Mouse (Mus musculus): ENCODE results near the gene Gtf2ird2. TPM values are rescaled to one million over a fixed set of nuclear protein-coding genes. Genes with fewer than 3 reads are reported as not detected.

Gtf2ird2 gene
- polyA plus RNA-seq, 1 experiment from 2014 or later = 11.0 TPM

DNA sequence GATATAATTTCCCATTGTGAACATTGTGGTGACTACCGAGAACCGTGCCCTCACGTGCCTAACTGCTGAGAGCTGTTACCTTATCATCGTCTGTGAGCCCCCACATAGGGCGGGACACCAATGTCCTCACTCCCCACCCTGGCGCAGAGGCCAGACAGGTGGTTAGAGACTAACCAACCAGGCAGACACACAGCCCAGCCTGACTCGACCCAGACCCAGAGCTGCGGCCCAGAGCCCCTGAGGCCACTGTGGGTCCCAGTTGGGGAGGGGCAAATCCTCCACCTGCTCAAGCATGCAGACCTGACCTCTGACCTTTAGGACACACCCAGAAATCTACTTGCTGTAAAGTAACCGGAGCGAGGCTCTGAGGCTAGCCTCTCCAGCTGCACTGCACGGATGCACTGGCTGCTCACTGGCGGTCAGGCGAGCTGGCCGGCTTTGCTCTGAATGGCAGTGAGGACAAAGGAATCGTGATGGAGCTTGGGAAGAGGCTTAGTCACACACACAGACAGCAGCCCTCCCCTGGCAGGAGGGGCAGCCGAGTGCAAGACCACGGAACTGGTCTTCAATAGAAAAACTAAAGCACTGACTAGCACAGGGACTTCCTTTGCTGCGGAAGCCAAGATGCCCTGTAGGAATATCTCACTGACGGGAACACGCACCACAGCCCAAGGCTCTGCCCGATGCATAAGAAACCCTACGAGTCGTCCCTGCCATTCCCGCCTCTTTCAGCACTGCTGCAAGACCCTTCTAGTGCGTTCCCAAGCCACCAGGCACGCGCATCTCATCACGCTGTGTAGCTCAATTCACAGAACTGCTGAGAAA, 54.3 kb downstream of the Gtf2ird2 start:
- no peak for ATAC-seq (ENCODE audit: low FRiP score, low TSS enrichment)
- peaks cover 72% of the 10 kb centered on the region for H3K36me3 ChIP-seq (ENCODE audit: insufficient read depth, low read length)
- no peak overlapping the region for H3K9ac ChIP-seq (replicated peaks; ENCODE audit: low read length)
- no peaks in the 10 kb centered on the region for H3K27me3 ChIP-seq (ENCODE audit: insufficient read depth, low read length)
- no peak overlapping the region for H3K27ac ChIP-seq (ENCODE audit: low read length)
- H3K4me1 ChIP-seq (ENCODE audit: insufficient read depth, low read length) = peaks cover 15% of the 10 kb centered on the region
- H3K9me3 ChIP-seq (ENCODE audit: low read length) = no peaks in the 10 kb centered on the region
- no peak overlapping the region for H3K4me3 ChIP-seq (ENCODE audit: low read length)
- H3K4me2 ChIP-seq (replicated peaks; ENCODE audit: low read depth, low read length) = no peak overlapping the region
- WGBS = 82% methylated on average over 28 of the region's 28 CpGs

DNA sequence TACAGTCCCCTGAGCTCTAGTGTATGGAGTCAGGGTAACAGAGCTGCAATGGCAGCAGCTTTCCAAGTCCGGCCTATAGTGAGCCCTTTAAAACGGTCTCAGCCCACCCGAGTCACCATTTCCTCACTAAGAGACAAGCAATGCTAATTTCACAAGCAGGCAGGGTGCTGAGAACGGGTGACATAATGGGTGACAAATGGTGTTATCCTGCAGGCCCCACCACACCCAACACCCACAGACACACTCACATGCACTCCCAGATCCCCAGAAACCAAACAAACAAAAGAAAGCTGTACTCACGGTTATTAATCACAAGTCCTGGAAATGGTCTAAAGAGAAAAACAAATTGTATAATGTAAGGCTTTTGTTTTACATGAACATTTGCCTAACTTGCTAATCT, 58.0 kb downstream of the Gtf2ird2 start:
- Histone ChIP-seq H3K9ac (replicated peaks; ENCODE audit: low read length) (no peak overlapping the region), H3K27ac (ENCODE audit: low read length) (no peak overlapping the region), H3K4me1 (ENCODE audit: insufficient read depth, low read length) (no peaks in the 10 kb centered on the region), H3K27me3 (ENCODE audit: insufficient read depth, low read length) (no peaks in the 10 kb centered on the region), H3K9me3 (ENCODE audit: low read length) (no peaks in the 10 kb centered on the region), H3K4me3 (ENCODE audit: low read length) (no peak overlapping the region), H3K4me2 (replicated peaks; ENCODE audit: low read depth, low read length) (no peak overlapping the region), H3K36me3 (ENCODE audit: insufficient read depth, low read length) (peaks cover 100% of the 10 kb centered on the region)
- 84% methylated on average over 5 of the region's 5 CpGs for WGBS
- ATAC-seq (ENCODE audit: low FRiP score, low TSS enrichment) = no peak

DNA sequence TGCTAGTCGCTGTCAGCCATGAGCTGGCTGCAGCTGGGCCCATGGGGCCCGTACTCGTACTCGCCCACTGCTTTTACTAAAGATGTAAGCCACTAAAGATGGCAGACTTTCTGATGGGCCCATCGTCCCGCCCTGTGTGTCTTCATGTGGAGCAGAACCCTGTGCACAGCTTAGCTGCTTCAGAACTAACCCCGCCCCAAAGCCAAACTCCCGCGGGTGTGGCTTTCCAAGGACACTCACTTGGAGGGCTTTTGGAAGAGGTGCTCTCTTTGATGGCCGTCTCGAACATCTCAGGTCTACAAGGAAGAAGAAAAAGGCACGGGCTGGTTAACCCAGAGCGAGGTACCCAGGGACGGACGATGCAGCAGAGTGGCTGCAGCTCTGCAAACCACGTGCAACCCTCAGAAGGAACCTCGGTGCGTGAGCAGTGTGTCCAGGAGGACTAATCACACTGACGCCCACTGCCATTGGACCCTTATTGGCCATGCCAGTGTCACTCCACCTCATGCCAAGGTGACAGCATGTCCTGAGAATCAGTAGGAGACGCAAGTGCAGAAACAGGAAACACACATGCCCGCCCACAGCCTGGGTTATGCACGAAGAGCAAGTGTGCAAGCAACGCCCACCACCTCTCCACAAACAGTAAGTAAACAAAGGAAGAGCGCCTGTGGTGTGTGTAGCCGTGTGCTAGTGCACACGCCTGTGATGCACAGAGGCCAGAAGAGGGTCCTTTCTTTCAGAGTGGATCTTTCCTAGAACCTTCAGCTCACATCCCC, 60.0 kb downstream of the Gtf2ird2 start:
- Histone ChIP-seq H3K4me3 (ENCODE audit: low read length) (no peak overlapping the region), H3K36me3 (ENCODE audit: insufficient read depth, low read length) (peaks cover 100% of the 10 kb centered on the region), H3K4me2 (replicated peaks; ENCODE audit: low read depth, low read length) (no peak overlapping the region), H3K4me1 (ENCODE audit: insufficient read depth, low read length) (no peaks in the 10 kb centered on the region), H3K27ac (ENCODE audit: low read length) (no peak overlapping the region), H3K9ac (replicated peaks; ENCODE audit: low read length) (no peak overlapping the region), H3K9me3 (ENCODE audit: low read length) (no peaks in the 10 kb centered on the region), H3K27me3 (ENCODE audit: insufficient read depth, low read length) (no peaks in the 10 kb centered on the region)
- 89% methylated on average over 26 of the region's 26 CpGs for WGBS
- ATAC-seq (ENCODE audit: low FRiP score, low TSS enrichment) = no peak

DNA sequence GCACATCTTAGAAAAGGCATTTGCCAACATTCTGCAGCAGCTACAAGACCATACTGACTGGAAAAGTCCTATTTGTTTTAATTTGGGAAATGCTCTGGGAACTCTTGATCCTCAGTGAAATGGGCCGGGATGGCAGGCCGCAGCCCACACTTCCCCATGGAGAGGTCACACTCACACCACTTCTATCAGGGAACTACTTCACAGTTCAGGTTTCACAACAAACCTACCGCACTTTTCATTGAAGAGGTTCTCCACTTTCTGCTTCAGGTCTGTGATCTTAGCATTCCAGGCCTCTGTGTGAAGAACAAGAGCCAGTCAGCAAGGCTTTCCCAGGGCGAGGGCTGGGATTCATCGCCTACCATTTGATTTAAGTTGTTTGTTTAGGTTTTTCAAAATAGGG, 61.1 kb downstream of the Gtf2ird2 start:
- Histone ChIP-seq H3K4me2 (replicated peaks; ENCODE audit: low read depth, low read length) (no peak overlapping the region), H3K27ac (ENCODE audit: low read length) (no peak overlapping the region), H3K4me1 (ENCODE audit: insufficient read depth, low read length) (no peaks in the 10 kb centered on the region), H3K9ac (replicated peaks; ENCODE audit: low read length) (no peak overlapping the region), H3K27me3 (ENCODE audit: insufficient read depth, low read length) (no peaks in the 10 kb centered on the region), H3K9me3 (ENCODE audit: low read length) (no peaks in the 10 kb centered on the region), H3K4me3 (ENCODE audit: low read length) (no peak overlapping the region), H3K36me3 (ENCODE audit: insufficient read depth, low read length) (peaks cover 100% of the 10 kb centered on the region)
- WGBS = 85% methylated on average over 5 of the region's 5 CpGs
- ATAC-seq (ENCODE audit: low FRiP score, low TSS enrichment) = no peak

DNA sequence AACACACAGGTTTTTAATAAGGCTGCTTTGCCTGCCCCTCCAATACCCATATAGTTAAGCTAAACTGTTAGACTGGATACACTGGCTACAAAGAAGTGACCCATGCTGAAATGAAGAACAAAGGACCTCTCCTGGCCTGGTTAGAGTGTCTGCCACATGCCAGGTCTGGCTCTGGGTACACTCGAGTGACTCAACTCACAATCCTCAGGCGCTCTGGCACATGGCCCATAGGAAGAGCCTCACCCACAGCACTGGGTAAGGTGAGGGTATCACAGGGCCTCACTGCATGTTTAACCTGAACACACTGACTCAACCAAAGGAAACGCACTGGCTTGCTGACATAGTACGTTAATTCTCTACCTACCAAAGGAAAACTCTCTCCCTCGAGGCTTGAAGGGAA, 62.3 kb downstream of the Gtf2ird2 start:
- WGBS = 86% methylated on average over 5 of the region's 5 CpGs
- Histone ChIP-seq H3K36me3 (ENCODE audit: insufficient read depth, low read length) (peaks cover 98% of the 10 kb centered on the region), H3K4me2 (replicated peaks; ENCODE audit: low read depth, low read length) (no peak overlapping the region), H3K27me3 (ENCODE audit: insufficient read depth, low read length) (no peaks in the 10 kb centered on the region), H3K9ac (replicated peaks; ENCODE audit: low read length) (no peak overlapping the region), H3K9me3 (ENCODE audit: low read length) (no peaks in the 10 kb centered on the region), H3K4me3 (ENCODE audit: low read length) (no peak overlapping the region), H3K4me1 (ENCODE audit: insufficient read depth, low read length) (no peaks in the 10 kb centered on the region), H3K27ac (ENCODE audit: low read length) (no peak overlapping the region)
- no peak for ATAC-seq (ENCODE audit: low FRiP score, low TSS enrichment)

DNA sequence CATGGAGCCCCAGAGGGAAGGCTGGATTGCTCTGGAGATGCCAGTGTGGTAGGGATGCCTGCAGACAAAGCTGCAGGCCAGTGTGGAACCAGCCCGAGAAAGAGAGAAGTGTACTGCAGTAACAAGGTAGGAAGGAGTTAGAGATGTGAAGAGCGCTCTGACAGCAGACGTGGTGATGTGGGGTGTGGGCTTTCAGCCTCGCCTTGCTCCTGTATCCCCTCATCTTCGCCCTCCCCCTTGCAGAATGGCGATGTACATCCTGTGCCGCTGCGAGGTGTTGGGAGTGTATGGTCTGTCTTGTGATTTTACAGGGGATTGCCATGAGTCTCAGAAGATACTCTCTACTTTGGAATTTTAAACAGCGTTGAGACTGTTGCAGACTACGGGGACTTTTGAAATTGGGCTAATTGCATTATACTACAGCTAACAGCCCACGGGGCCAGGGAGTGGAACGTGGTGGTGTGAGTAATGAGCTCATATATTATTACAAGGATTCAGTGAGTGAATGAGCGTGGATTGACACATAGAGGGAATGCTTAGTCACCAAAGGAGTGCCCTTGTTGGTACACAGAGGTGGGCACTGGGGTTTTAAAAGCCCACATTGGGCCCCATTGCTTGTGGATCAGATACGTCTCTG, 64.9 kb downstream of the Gtf2ird2 start:
- Histone ChIP-seq H3K4me1 (ENCODE audit: insufficient read depth, low read length) (no peaks in the 10 kb centered on the region), H3K9me3 (ENCODE audit: low read length) (no peaks in the 10 kb centered on the region), H3K27me3 (ENCODE audit: insufficient read depth, low read length) (no peaks in the 10 kb centered on the region), H3K27ac (ENCODE audit: low read length) (no peak overlapping the region), H3K4me3 (ENCODE audit: low read length) (no peak overlapping the region), H3K36me3 (ENCODE audit: insufficient read depth, low read length) (peaks cover 98% of the 10 kb centered on the region), H3K9ac (replicated peaks; ENCODE audit: low read length) (no peak overlapping the region), H3K4me2 (replicated peaks; ENCODE audit: low read depth, low read length) (no peak overlapping the region)
- WGBS = 91% methylated on average over 14 of the region's 14 CpGs
- no peak for ATAC-seq (ENCODE audit: low FRiP score, low TSS enrichment)

DNA sequence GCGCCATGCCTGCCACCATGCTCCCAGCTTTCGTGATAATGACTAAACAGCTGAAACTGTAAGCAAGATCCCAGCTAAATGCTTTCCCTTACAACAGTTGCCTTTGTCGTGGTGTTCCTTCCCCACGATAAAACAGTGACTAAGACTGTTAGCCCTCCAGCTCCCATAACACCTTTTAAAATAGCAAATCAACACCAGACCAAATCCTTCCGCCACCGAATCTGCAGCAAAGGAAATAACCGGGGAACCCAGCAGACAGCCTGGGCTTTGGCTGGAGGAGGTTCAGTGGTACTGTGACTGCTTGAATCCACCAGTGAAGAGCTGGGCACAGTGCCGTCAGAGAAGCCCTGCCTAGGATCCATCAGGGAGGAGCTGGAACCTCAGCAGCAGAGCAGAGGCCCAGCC, 65.4 kb downstream of the Gtf2ird2 start:
- Histone ChIP-seq H3K36me3 (ENCODE audit: insufficient read depth, low read length) (peaks cover 98% of the 10 kb centered on the region), H3K4me2 (replicated peaks; ENCODE audit: low read depth, low read length) (no peak overlapping the region), H3K9ac (replicated peaks; ENCODE audit: low read length) (no peak overlapping the region), H3K4me1 (ENCODE audit: insufficient read depth, low read length) (no peaks in the 10 kb centered on the region), H3K4me3 (ENCODE audit: low read length) (no peak overlapping the region), H3K27ac (ENCODE audit: low read length) (no peak overlapping the region), H3K9me3 (ENCODE audit: low read length) (no peaks in the 10 kb centered on the region), H3K27me3 (ENCODE audit: insufficient read depth, low read length) (no peaks in the 10 kb centered on the region)
- ATAC-seq (ENCODE audit: low FRiP score, low TSS enrichment) = no peak
- WGBS = 94% methylated on average over 8 of the region's 8 CpGs

DNA sequence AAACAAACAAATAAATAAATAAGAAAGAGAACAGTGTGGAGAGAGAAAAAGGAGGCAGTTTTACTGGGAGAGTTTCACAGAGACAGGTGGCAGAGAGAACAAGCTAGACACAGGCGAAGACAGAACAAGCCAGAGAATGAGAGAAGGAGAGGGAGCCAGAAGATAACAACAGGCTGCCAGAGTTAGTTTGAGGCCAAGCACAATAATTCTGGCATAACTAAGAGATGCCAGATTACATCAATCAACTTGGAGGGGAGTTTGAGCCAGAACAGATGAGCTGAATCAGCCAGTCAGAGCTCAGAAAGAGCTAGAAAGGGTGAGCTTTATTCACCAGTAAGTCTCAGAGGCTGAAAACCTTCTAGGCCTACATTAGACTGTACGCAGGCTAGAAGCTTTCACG, 66.8 kb downstream of the Gtf2ird2 start:
- H3K4me3 ChIP-seq (ENCODE audit: low read length) = no peak overlapping the region
- H3K4me1 ChIP-seq (ENCODE audit: insufficient read depth, low read length) = no peaks in the 10 kb centered on the region
- H3K27me3 ChIP-seq (ENCODE audit: insufficient read depth, low read length) = no peaks in the 10 kb centered on the region
- no peak overlapping the region for H3K4me2 ChIP-seq (replicated peaks; ENCODE audit: low read depth, low read length)
- H3K36me3 ChIP-seq (ENCODE audit: insufficient read depth, low read length) = peaks cover 98% of the 10 kb centered on the region
- no peak for ATAC-seq (ENCODE audit: low FRiP score, low TSS enrichment)
- H3K9ac ChIP-seq (replicated peaks; ENCODE audit: low read length) = no peak overlapping the region
- WGBS = 93% methylated on average over 3 of the region's 3 CpGs
- no peaks in the 10 kb centered on the region for H3K9me3 ChIP-seq (ENCODE audit: low read length)
- H3K27ac ChIP-seq (ENCODE audit: low read length) = no peak overlapping the region

DNA sequence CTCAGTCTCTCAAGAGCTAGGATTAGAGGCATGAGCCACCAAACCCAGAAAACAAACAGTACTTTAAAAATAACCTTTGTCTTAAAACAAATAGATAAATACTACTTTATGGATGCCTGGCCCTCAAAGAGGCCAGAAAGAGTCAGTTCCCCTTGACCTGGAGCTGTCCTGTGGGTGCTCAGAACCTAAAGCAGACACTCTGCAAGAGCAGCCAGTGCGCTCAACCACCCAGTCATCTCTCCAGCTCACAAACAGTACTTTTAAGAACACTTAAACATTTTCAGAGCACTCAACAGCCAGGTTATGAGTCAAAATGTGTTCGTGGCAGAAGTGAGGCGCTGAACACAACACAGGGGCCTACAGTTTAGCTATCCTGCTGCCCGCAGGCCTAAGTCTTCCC, 67.3 kb downstream of the Gtf2ird2 start:
- peaks cover 98% of the 10 kb centered on the region for H3K36me3 ChIP-seq (ENCODE audit: insufficient read depth, low read length)
- WGBS = 96% methylated on average over 4 of the region's 4 CpGs
- no peaks in the 10 kb centered on the region for H3K9me3 ChIP-seq (ENCODE audit: low read length)
- no peak overlapping the region for H3K9ac ChIP-seq (replicated peaks; ENCODE audit: low read length)
- no peak overlapping the region for H3K27ac ChIP-seq (ENCODE audit: low read length)
- no peak overlapping the region for H3K4me2 ChIP-seq (replicated peaks; ENCODE audit: low read depth, low read length)
- no peaks in the 10 kb centered on the region for H3K4me1 ChIP-seq (ENCODE audit: insufficient read depth, low read length)
- H3K4me3 ChIP-seq (ENCODE audit: low read length) = no peak overlapping the region
- ATAC-seq (ENCODE audit: low FRiP score, low TSS enrichment) = no peak
- H3K27me3 ChIP-seq (ENCODE audit: insufficient read depth, low read length) = no peaks in the 10 kb centered on the region

DNA sequence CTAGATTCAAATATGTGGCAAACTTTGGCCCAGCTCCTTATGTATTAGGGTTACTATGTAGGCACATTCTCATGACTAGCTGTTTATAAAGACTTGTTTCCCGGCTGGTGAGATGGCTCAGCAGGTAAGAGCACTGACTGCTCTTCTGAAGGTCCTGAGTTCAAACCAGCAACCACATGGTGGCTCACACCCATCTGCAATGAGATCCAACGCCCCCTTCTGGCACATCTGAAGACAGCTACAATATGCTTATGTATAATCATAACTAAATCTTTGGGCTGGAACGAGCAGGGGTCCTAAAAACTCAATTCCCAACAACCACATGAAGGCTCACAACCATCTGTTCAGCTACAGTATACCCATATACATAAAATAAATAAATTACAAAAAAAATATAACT, 70.0 kb downstream of the Gtf2ird2 start:
- Histone ChIP-seq H3K27ac (ENCODE audit: low read length) (no peak overlapping the region), H3K27me3 (ENCODE audit: insufficient read depth, low read length) (no peaks in the 10 kb centered on the region), H3K4me2 (replicated peaks; ENCODE audit: low read depth, low read length) (no peak overlapping the region), H3K4me3 (ENCODE audit: low read length) (no peak overlapping the region), H3K36me3 (ENCODE audit: insufficient read depth, low read length) (peaks cover 90% of the 10 kb centered on the region), H3K9ac (replicated peaks; ENCODE audit: low read length) (no peak overlapping the region), H3K9me3 (ENCODE audit: low read length) (no peaks in the 10 kb centered on the region), H3K4me1 (ENCODE audit: insufficient read depth, low read length) (no peaks in the 10 kb centered on the region)
- WGBS = 85% methylated on average over 3 of the region's 3 CpGs
- no peak for ATAC-seq (ENCODE audit: low FRiP score, low TSS enrichment)
